Mouse (Mus musculus): Measurements from ENCODE around the gene Ccdc158. TPM values are rescaled to one million over a fixed set of nuclear protein-coding genes. Genes with fewer than 3 reads are reported as not detected.

Ccdc158 gene
- polyA plus RNA-seq, 1 experiment from 2014 or later, result 0.47 TPM

GRCm38 (mm10) chr5:92562002-92562401 is 113.1 kb downstream of the Ccdc158 start:
- H3K36me3 ChIP-seq, result no peaks in the 10 kb centered on the region

GRCm38 (mm10) chr5:92560201-92560600 is 114.9 kb downstream of the Ccdc158 start:
- H3K9ac ChIP-seq, result no peak overlapping the region
- H3K4me2 ChIP-seq, result no peak overlapping the region
- no peak overlapping the region for H3K4me3 ChIP-seq
- no peak for ATAC-seq (ENCODE audit: low read depth)
- WGBS, result 87% methylated on average over 2 of the region's 2 CpGs
- H3K27me3 ChIP-seq, result no peaks in the 10 kb centered on the region
- no peaks in the 10 kb centered on the region for H3K4me1 ChIP-seq (replicated peaks)
- H3K36me3 ChIP-seq, result no peaks in the 10 kb centered on the region
- H3K27ac ChIP-seq (replicated peaks), result no peak overlapping the region
- H3K9me3 ChIP-seq, result no peaks in the 10 kb centered on the region

More at GRCm38 (mm10) chr5:92562002-92562401, 113.1 kb downstream of the Ccdc158 start:
- Histone ChIP-seq H3K9me3 (no peaks in the 10 kb centered on the region), H3K4me1 (replicated peaks) (no peaks in the 10 kb centered on the region), H3K27me3 (no peaks in the 10 kb centered on the region), H3K4me2 (no peak overlapping the region), H3K27ac (replicated peaks) (no peak overlapping the region), H3K4me3 (no peak overlapping the region), H3K9ac (no peak overlapping the region)
- 82% methylated on average over 13 of the region's 13 CpGs for WGBS
- no peak for ATAC-seq (ENCODE audit: low read depth)

Other genes with a start within 250 kb of the Ccdc158 start
- 43.7 and 50.4 TPM in 2 replicates for gene Nup54, start 240.1 kb downstream of the Ccdc158 start, polyA plus RNA-seq (2015; fragmentation: Nextera tagmentation; extraction: Ambion mirVana)
- gene Scarb2, start 168.4 kb downstream of the Ccdc158 start, polyA plus RNA-seq (2015; fragmentation: Nextera tagmentation; extraction: Ambion mirVana), result 18.8 and 18.9 TPM in 2 replicates
- 0.59 TPM in 1 of 2 replicates, not detected in the other for gene Fam47e, start 120.2 kb downstream of the Ccdc158 start, polyA plus RNA-seq (2015; fragmentation: Nextera tagmentation; extraction: Ambion mirVana)
- gene Stbd1, start 72.2 kb downstream of the Ccdc158 start, polyA plus RNA-seq (2015; fragmentation: Nextera tagmentation; extraction: Ambion mirVana), result 9.9 and 10.4 TPM in 2 replicates
- 1.7 and 2.9 TPM in 2 replicates for gene Shroom3, start 8.2 kb upstream of the Ccdc158 start, polyA plus RNA-seq (2015; fragmentation: Nextera tagmentation; extraction: Ambion mirVana)